Mouse (Mus musculus) urinary bladder, adult 2 months (tissue): ENCODE results near the gene Fads3. TPM values are rescaled to one million over a fixed set of nuclear protein-coding genes. Genes with fewer than 3 reads are reported as not detected.

Source experiments
- DNase-seq: peaks from one replicate; pipeline ENCODE4 v3.0.0; 2022; ENCODE audit warnings: low spot score
- polyA plus RNA-seq: library from polyadenylated mRNA; depleted of rRNA; stranded (reverse); fragments of >200 nt; gene quantifications from 2 replicates; pipeline ENCODE4 v1.2.3, GENCODE M21; 2012

Fads3 gene
- polyA plus RNA-seq, 1 experiment: 41.9 TPM

GRCm38 (mm10) chr19:10019214-10019760 is 22.1 kb upstream of the Fads3 start:
- DNase-seq: no peak

- DNase-seq: no peak
Observed at GRCm38 (mm10) chr19:10021981-10022380, 19.4 kb upstream of the Fads3 start.

- DNase-seq: no peak
Observed at GRCm38 (mm10) chr19:10022414-10023303, 18.7 kb upstream of the Fads3 start.

GRCm38 (mm10) chr19:10023304-10023758 is 18.0 kb upstream of the Fads3 start:
- no peak for DNase-seq

GRCm38 (mm10) chr19:10025169-10025875 is 16.0 kb upstream of the Fads3 start:
- no peak for DNase-seq

GRCm38 (mm10) chr19:10029746-10030145 is 11.6 kb upstream of the Fads3 start:
- no peak for DNase-seq

GRCm38 (mm10) chr19:10033211-10033973 is 8.0 kb upstream of the Fads3 start:
- DNase-seq: no peak

GRCm38 (mm10) chr19:10034356-10034755 is 7.0 kb upstream of the Fads3 start:
- no peak for DNase-seq

GRCm38 (mm10) chr19:10034785-10035447 is 6.5 kb upstream of the Fads3 start:
- DNase-seq: no peak

GRCm38 (mm10) chr19:10037534-10037933 is 3.8 kb upstream of the Fads3 start:
- DNase-seq: no peak

- no peak for DNase-seq
Observed at GRCm38 (mm10) chr19:10038364-10038763, 3.0 kb upstream of the Fads3 start.

GRCm38 (mm10) chr19:10038910-10039309 is 2.5 kb upstream of the Fads3 start:
- no peak for DNase-seq

GRCm38 (mm10) chr19:10039615-10040014 is 1.8 kb upstream of the Fads3 start:
- no peak for DNase-seq

- DNase-seq: no peak
Observed at GRCm38 (mm10) chr19:10040866-10041387, 442 bp upstream of the Fads3 start.

GRCm38 (mm10) chr19:10042232-10042631 is 863 bp downstream of the Fads3 start:
- no peak for DNase-seq

- DNase-seq: no peak
Observed at GRCm38 (mm10) chr19:10042816-10043215, 1.4 kb downstream of the Fads3 start.

- no peak for DNase-seq
Observed at GRCm38 (mm10) chr19:10043643-10044042, 2.3 kb downstream of the Fads3 start.

- no peak for DNase-seq
Observed at GRCm38 (mm10) chr19:10045707-10046106, 4.3 kb downstream of the Fads3 start.

- no peak for DNase-seq
Observed at GRCm38 (mm10) chr19:10046346-10046745, 5.0 kb downstream of the Fads3 start.

- no peak for DNase-seq
Observed at GRCm38 (mm10) chr19:10046983-10047382, 5.6 kb downstream of the Fads3 start.

- no peak for DNase-seq
Observed at GRCm38 (mm10) chr19:10049533-10049932, 8.2 kb downstream of the Fads3 start.
